Mouse (Mus musculus) lung, embryonic 14.5 days (tissue): Measurements from ENCODE around the gene Camsap1. TPM values are rescaled to one million over a fixed set of nuclear protein-coding genes. Genes with fewer than 3 reads are reported as not detected.
A peak's percentile ranks its signal among the peaks of the same experiment; 100 is the strongest.

Experiments
- ATAC-seq: fragments of 200-750 bp; cut with Nextera tagmentation; 2 replicates; pipeline ENCODE4 v1.8.0; 2017; ENCODE audit warnings: mild to moderate bottlenecking, moderate TSS enrichment, moderate library complexity; ENCODE audit not compliant: insufficient read depth
- DNase-seq: peaks from one replicate; pipeline ENCODE4 v3.0.0-alpha.2; 2015
- H3K27ac ChIP-seq: fragments of 300-500 bp; sonication (generic); 2 replicates; pipeline ENCODE4 v1.5.1; 2014; ENCODE audit warnings: low read depth, mild to moderate bottlenecking, moderate library complexity
- H3K27me3 ChIP-seq: fragments of 300-500 bp; sonication (generic); 2 replicates; pipeline ENCODE4 v1.6.1; 2014; ENCODE audit warnings: low read length, control low read depth; ENCODE audit not compliant: insufficient read depth
- H3K36me3 ChIP-seq: fragments of 300-500 bp; sonication (generic); 2 replicates; pipeline ENCODE4 v1.6.1; 2014; ENCODE audit warnings: control low read depth; ENCODE audit not compliant: insufficient read depth
- H3K4me1 ChIP-seq: fragments of 300-500 bp; sonication (generic); 2 replicates; pipeline ENCODE4 v1.6.1; 2014; ENCODE audit warnings: antibody characterized with exemption, control low read depth; ENCODE audit not compliant: insufficient read depth
- H3K4me2 ChIP-seq: fragments of 300-500 bp; sonication (generic); 2 replicates; pipeline ENCODE4 v1.6.1; 2014; ENCODE audit warnings: mild to moderate bottlenecking
- H3K4me3 ChIP-seq: fragments of 300-500 bp; sonication (generic); 2 replicates; pipeline ENCODE4 v1.5.1; 2014; ENCODE audit warnings: low read depth, low read length
- H3K9ac ChIP-seq: fragments of 300-500 bp; sonication (generic); 2 replicates; pipeline ENCODE4 v1.6.1; 2014
- H3K9me3 ChIP-seq: fragments of 300-500 bp; sonication (generic); 2 replicates; pipeline ENCODE4 v1.6.1; 2016; ENCODE audit warnings: low read depth, low read length, control low read depth
- CTCF ChIP-seq: IDR thresholded peaks from 2 replicates; pipeline ENCODE4 v1.5.1; 2016; ENCODE audit warnings: antibody characterized with exemption, low read depth
- WGBS: fragments of 180-500 bp; shearing (Covaris S2); extraction: QIAGEN DNeasy Blood & Tissue Kit; methylation state at CpG from one replicate; pipeline ENCODE4 v1.1.7; 2014; 5-methylcytosine and 5-hydroxymethylcytosine counted together
- polyA plus RNA-seq: library from polyadenylated mRNA; unstranded; fragments of >200 nt; fragmentation: Nextera tagmentation; extraction: Ambion mirVana; gene quantifications from 2 replicates; pipeline ENCODE4 v1.2.1, GENCODE M21; 2014

Camsap1 gene
- polyA plus RNA-seq, 1 experiment from 2014 or later, result 31.9 TPM

- Histone ChIP-seq H3K27me3 (no peaks in the 10 kb centered on the region), H3K4me3 (no peak overlapping the region), H3K4me1 (no peaks in the 10 kb centered on the region), H3K4me2 (no peak overlapping the region), H3K36me3 (peaks cover 53% of the 10 kb centered on the region), H3K9me3 (no peaks in the 10 kb centered on the region), H3K9ac (no peak overlapping the region), H3K27ac (no peak overlapping the region)
- no peak for TF ChIP-seq CTCF
- DNase-seq (no peak), ATAC-seq (no peak)
- WGBS, result 72% methylated on average over 3 of the region's 3 CpGs
These were observed 14.6 kb upstream of the Camsap1 start for GRCm38 (mm10) chr2:25997716-25998115.

GRCm38 (mm10) chr2:25994791-25995190 is 11.7 kb upstream of the Camsap1 start:
- H3K4me3 ChIP-seq, result no peak overlapping the region
- no peaks in the 10 kb centered on the region for H3K4me1 ChIP-seq
- no peak for ATAC-seq
- H3K36me3 ChIP-seq, result peaks cover 28% of the 10 kb centered on the region
- H3K9ac ChIP-seq, result no peak overlapping the region
- no peaks in the 10 kb centered on the region for H3K9me3 ChIP-seq
- no peaks in the 10 kb centered on the region for H3K27me3 ChIP-seq
- 76% methylated on average over 3 of the region's 3 CpGs for WGBS
- H3K4me2 ChIP-seq, result no peak overlapping the region
- TF ChIP-seq CTCF, result no peak
- no peak overlapping the region for H3K27ac ChIP-seq
- DNase-seq, result no peak

- Histone ChIP-seq H3K4me2 (no peak overlapping the region), H3K9ac (no peak overlapping the region), H3K9me3 (no peaks in the 10 kb centered on the region), H3K4me1 (no peaks in the 10 kb centered on the region), H3K27ac (no peak overlapping the region), H3K36me3 (peaks cover 4% of the 10 kb centered on the region), H3K4me3 (no peak overlapping the region), H3K27me3 (no peaks in the 10 kb centered on the region)
- DNase-seq (no peak), ATAC-seq (no peak)
- 69% methylated on average over 2 of the region's 2 CpGs for WGBS
- TF ChIP-seq CTCF, result no peak
These were observed 9.2 kb upstream of the Camsap1 start for GRCm38 (mm10) chr2:25992285-25992684.

- ATAC-seq, result no peak
- 83% methylated on average over 1 of the region's 1 CpGs for whole genome bisulfite sequencing
- Histone ChIP-seq H3K4me2 (no peak overlapping the region), H3K4me1 (no peaks in the 10 kb centered on the region), H3K27me3 (no peaks in the 10 kb centered on the region), H3K9me3 (no peaks in the 10 kb centered on the region), H3K36me3 (no peaks in the 10 kb centered on the region), H3K27ac (no peak overlapping the region), H3K4me3 (no peak overlapping the region), H3K9ac (no peak overlapping the region)
- TF ChIP-seq CTCF, result no peak
- no peak for DNase-seq
These were observed 6.6 kb upstream of the Camsap1 start for GRCm38 (mm10) chr2:25989651-25990050.

- Histone ChIP-seq H3K4me2 (no peak overlapping the region), H3K36me3 (no peaks in the 10 kb centered on the region), H3K4me3 (no peak overlapping the region), H3K4me1 (no peaks in the 10 kb centered on the region), H3K27me3 (no peaks in the 10 kb centered on the region), H3K9ac (no peak overlapping the region), H3K9me3 (no peaks in the 10 kb centered on the region), H3K27ac (no peak overlapping the region)
- ATAC-seq, result no peak
- TF ChIP-seq CTCF, result no peak
- WGBS, result 87% methylated on average over 6 of the region's 6 CpGs
- no peak for DNase-seq
These were observed 4.7 kb upstream of the Camsap1 start for GRCm38 (mm10) chr2:25987817-25988216.

- WGBS, result 66% methylated on average over 5 of the region's 5 CpGs
- Histone ChIP-seq H3K4me3 (no peak overlapping the region), H3K4me2 (no peak overlapping the region), H3K9ac (no peak overlapping the region), H3K27me3 (no peaks in the 10 kb centered on the region), H3K27ac (no peak overlapping the region), H3K9me3 (no peaks in the 10 kb centered on the region), H3K36me3 (no peaks in the 10 kb centered on the region), H3K4me1 (peaks cover 2% of the 10 kb centered on the region)
- ATAC-seq (no peak), DNase-seq (no peak)
- TF ChIP-seq CTCF, result no peak
These were observed 3.5 kb upstream of the Camsap1 start for GRCm38 (mm10) chr2:25986601-25987000.

GRCm38 (mm10) chr2:25982426-25983091 is 523 bp downstream of the Camsap1 start:
- Histone ChIP-seq H3K9me3 (no peaks in the 10 kb centered on the region), H3K4me2 (peak overlapping the region; percentile 79), H3K36me3 (peaks cover 8% of the 10 kb centered on the region; the same call in 1 of the 2 replicates), H3K27ac (peak overlapping the region; percentile 83), H3K4me3 (peak overlapping the region; percentile 94), H3K9ac (peak overlapping the region; percentile 95), H3K27me3 (no peaks in the 10 kb centered on the region), H3K4me1 (peaks cover 8% of the 10 kb centered on the region)
- DNase-seq (peak; percentile 28), ATAC-seq (peak; percentile 19)
- WGBS, result under 1% methylated on average over 75 of the region's 76 CpGs
- no peak for TF ChIP-seq CTCF
